Mouse (Mus musculus) hindbrain, embryonic 15.5 days (tissue): ENCODE data around the gene Igf2r. TPM values are rescaled to one million over a fixed set of nuclear protein-coding genes. Genes with fewer than 3 reads are reported as not detected.

Source experiments
- ATAC-seq: fragments of 200-750 bp; cut with Nextera tagmentation; 2 replicates; pipeline ENCODE4 v1.8.0; 2017; ENCODE audit warnings: low read depth, moderate number of reproducible peaks, moderate TSS enrichment; ENCODE audit not compliant: low FRiP score
- H3K27ac ChIP-seq: fragments of 300-500 bp; sonication (generic); replicated peaks from 2 replicates; pipeline ENCODE4 v1.5.1; 2015; ENCODE audit warnings: mild to moderate bottlenecking, inconsistent platforms
- H3K27me3 ChIP-seq: fragments of 300-500 bp; sonication (generic); 2 replicates; pipeline ENCODE4 v1.6.1; 2015; ENCODE audit warnings: control low read depth, inconsistent platforms
- H3K36me3 ChIP-seq: fragments of 300-500 bp; sonication (generic); 2 replicates; pipeline ENCODE4 v1.6.1; 2015; ENCODE audit warnings: control low read depth, inconsistent platforms
- H3K4me1 ChIP-seq: fragments of 300-500 bp; sonication (generic); replicated peaks from 2 replicates; pipeline ENCODE4 v1.6.1; 2015; ENCODE audit warnings: control low read depth, inconsistent platforms
- H3K4me2 ChIP-seq: fragments of 300-500 bp; sonication (generic); 2 replicates; pipeline ENCODE4 v1.6.1; 2015; ENCODE audit warnings: moderate library complexity, mild to moderate bottlenecking, inconsistent platforms
- H3K4me3 ChIP-seq: fragments of 300-500 bp; sonication (generic); 2 replicates; pipeline ENCODE4 v1.5.1; 2015; ENCODE audit warnings: mild to moderate bottlenecking, inconsistent platforms
- H3K9ac ChIP-seq: fragments of 300-500 bp; sonication (generic); 2 replicates; pipeline ENCODE4 v1.6.1; 2015; ENCODE audit warnings: inconsistent platforms
- H3K9me3 ChIP-seq: fragments of 300-500 bp; sonication (generic); 2 replicates; pipeline ENCODE4 v1.6.1; 2016; ENCODE audit warnings: control low read depth, inconsistent platforms
- WGBS: fragments of 180-500 bp; shearing (Covaris S2); methylation state at CpG from one replicate; pipeline ENCODE4 v1.1.7; 2015; 5-methylcytosine and 5-hydroxymethylcytosine counted together
- polyA plus RNA-seq: library from polyadenylated mRNA; unstranded; fragments of >200 nt; fragmentation: Nextera tagmentation; extraction: Ambion mirVana; gene quantifications from 2 replicates; pipeline ENCODE4 v1.2.1, GENCODE M21; 2015

The Igf2r gene
- polyA plus RNA-seq, 1 experiment from 2014 or later, result 9.1 TPM

- H3K36me3 ChIP-seq, result no peaks in the 10 kb centered on the region
- WGBS, result 84% methylated on average over 7 of the region's 7 CpGs
- H3K9me3 ChIP-seq, result no peaks in the 10 kb centered on the region
- no peak overlapping the region for H3K4me3 ChIP-seq
- no peak overlapping the region for H3K9ac ChIP-seq
- H3K4me2 ChIP-seq, result no peak overlapping the region
- no peak overlapping the region for H3K27ac ChIP-seq
- H3K27me3 ChIP-seq, result no peaks in the 10 kb centered on the region
- H3K4me1 ChIP-seq, result no peaks in the 10 kb centered on the region
- ATAC-seq, result no peak
Measured at GRCm38 (mm10) chr17:12672285-12672790, 97.1 kb downstream of the Igf2r start.

GRCm38 (mm10) chr17:12671029-12671605 is 98.3 kb downstream of the Igf2r start:
- H3K4me2 ChIP-seq, result no peak overlapping the region
- H3K27me3 ChIP-seq, result no peaks in the 10 kb centered on the region
- no peaks in the 10 kb centered on the region for H3K9me3 ChIP-seq
- H3K9ac ChIP-seq, result no peak overlapping the region
- H3K4me3 ChIP-seq, result no peak overlapping the region
- no peak for ATAC-seq
- WGBS, result 87% methylated on average over 5 of the region's 5 CpGs
- H3K36me3 ChIP-seq, result no peaks in the 10 kb centered on the region
- H3K4me1 ChIP-seq, result no peaks in the 10 kb centered on the region
- no peak overlapping the region for H3K27ac ChIP-seq

DNA sequence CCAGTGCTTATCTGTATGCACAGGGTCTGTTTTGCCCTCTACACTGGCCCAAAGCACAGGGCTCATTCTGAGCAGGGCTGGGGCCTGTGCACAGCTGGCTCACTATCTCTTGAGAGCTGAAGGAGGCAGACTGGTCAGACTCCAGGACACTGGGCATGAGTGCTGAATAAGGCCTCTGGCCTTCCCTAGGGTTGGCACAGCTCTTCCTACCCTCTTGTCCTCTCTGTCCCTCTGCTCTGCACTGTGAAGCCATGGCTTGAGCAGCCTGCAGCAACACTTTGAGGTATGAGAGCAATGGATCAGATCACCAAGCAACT is 100.1 kb downstream of the Igf2r start:
- no peak for ATAC-seq
- Histone ChIP-seq H3K27me3 (no peaks in the 10 kb centered on the region), H3K4me3 (no peak overlapping the region), H3K4me1 (no peaks in the 10 kb centered on the region), H3K27ac (no peak overlapping the region), H3K9ac (no peak overlapping the region), H3K9me3 (no peaks in the 10 kb centered on the region), H3K36me3 (no peaks in the 10 kb centered on the region), H3K4me2 (no peak overlapping the region)

GRCm38 (mm10) chr17:12668478-12669362 is 100.7 kb downstream of the Igf2r start:
- ATAC-seq, result no peak
- H3K4me1 ChIP-seq, result no peaks in the 10 kb centered on the region
- WGBS, result 57% methylated on average over 7 of the region's 7 CpGs

GRCm38 (mm10) chr17:12664156-12664555 is 105.3 kb downstream of the Igf2r start:
- H3K9me3 ChIP-seq, result no peaks in the 10 kb centered on the region
- WGBS, result 78% methylated on average over 8 of the region's 8 CpGs
- no peak overlapping the region for H3K9ac ChIP-seq
- ATAC-seq, result no peak; the same call in 1 of the 2 replicates
- no peaks in the 10 kb centered on the region for H3K27me3 ChIP-seq
- no peaks in the 10 kb centered on the region for H3K4me1 ChIP-seq
- no peak overlapping the region for H3K27ac ChIP-seq
- H3K36me3 ChIP-seq, result no peaks in the 10 kb centered on the region
- H3K4me2 ChIP-seq, result no peak overlapping the region
- H3K4me3 ChIP-seq, result no peak overlapping the region

More at GRCm38 (mm10) chr17:12668478-12669362, 100.7 kb downstream of the Igf2r start:
- H3K9me3 ChIP-seq, result no peaks in the 10 kb centered on the region
- H3K36me3 ChIP-seq, result no peaks in the 10 kb centered on the region
- H3K4me3 ChIP-seq, result no peak overlapping the region
- H3K4me2 ChIP-seq, result no peak overlapping the region
- no peak overlapping the region for H3K27ac ChIP-seq
- no peaks in the 10 kb centered on the region for H3K27me3 ChIP-seq
- no peak overlapping the region for H3K9ac ChIP-seq

- 75% methylated on average over 13 of the region's 13 CpGs for WGBS
- H3K4me3 ChIP-seq, result no peak overlapping the region
- ATAC-seq, result no peak; the same call in 1 of the 2 replicates
Measured at GRCm38 (mm10) chr17:12660572-12661260, 108.7 kb downstream of the Igf2r start.

GRCm38 (mm10) chr17:12659233-12659632 is 110.2 kb downstream of the Igf2r start:
- ATAC-seq, result no peak
- H3K9ac ChIP-seq, result no peak overlapping the region
- no peaks in the 10 kb centered on the region for H3K4me1 ChIP-seq
- H3K36me3 ChIP-seq, result no peaks in the 10 kb centered on the region
- H3K27ac ChIP-seq, result no peak overlapping the region
- no peak overlapping the region for H3K4me3 ChIP-seq
- WGBS, result 91% methylated on average over 10 of the region's 10 CpGs
- H3K27me3 ChIP-seq, result no peaks in the 10 kb centered on the region
- H3K4me2 ChIP-seq, result no peak overlapping the region
- H3K9me3 ChIP-seq, result no peaks in the 10 kb centered on the region

More at GRCm38 (mm10) chr17:12660572-12661260, 108.7 kb downstream of the Igf2r start:
- no peaks in the 10 kb centered on the region for H3K9me3 ChIP-seq
- no peak overlapping the region for H3K4me2 ChIP-seq
- no peak overlapping the region for H3K9ac ChIP-seq
- H3K36me3 ChIP-seq, result no peaks in the 10 kb centered on the region
- H3K4me1 ChIP-seq, result no peaks in the 10 kb centered on the region
- H3K27me3 ChIP-seq, result no peaks in the 10 kb centered on the region
- H3K27ac ChIP-seq, result no peak overlapping the region

GRCm38 (mm10) chr17:12658784-12659183 is 110.7 kb downstream of the Igf2r start:
- Histone ChIP-seq H3K9ac (no peak overlapping the region), H3K27ac (no peak overlapping the region), H3K9me3 (no peaks in the 10 kb centered on the region), H3K4me2 (no peak overlapping the region), H3K4me1 (no peaks in the 10 kb centered on the region), H3K36me3 (no peaks in the 10 kb centered on the region), H3K4me3 (no peak overlapping the region), H3K27me3 (no peaks in the 10 kb centered on the region)
- no peak for ATAC-seq
- 86% methylated on average over 7 of the region's 7 CpGs for WGBS

DNA sequence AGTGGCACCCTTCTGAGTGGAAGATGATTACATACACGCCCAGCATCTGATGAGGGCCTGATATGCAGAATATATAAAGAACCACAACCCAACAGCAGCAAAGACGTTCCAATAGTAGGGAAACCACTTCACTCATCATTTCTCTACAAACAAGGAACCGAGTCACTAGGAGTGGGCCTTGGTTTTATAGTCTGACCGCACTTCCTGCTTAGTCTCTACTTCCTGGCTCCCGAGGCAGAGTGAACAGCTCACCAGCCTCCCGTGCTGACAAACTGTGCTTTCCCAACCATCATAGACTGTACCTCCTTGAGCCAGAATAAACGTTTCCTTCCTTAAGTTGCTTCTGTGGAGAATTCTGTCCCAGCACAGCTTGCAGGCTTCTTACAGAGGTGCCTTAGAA is 113.6 kb downstream of the Igf2r start:
- Histone ChIP-seq H3K4me3 (no peak overlapping the region), H3K27me3 (no peaks in the 10 kb centered on the region), H3K9me3 (no peaks in the 10 kb centered on the region), H3K4me1 (no peaks in the 10 kb centered on the region), H3K27ac (no peak overlapping the region), H3K36me3 (no peaks in the 10 kb centered on the region), H3K4me2 (no peak overlapping the region), H3K9ac (no peak overlapping the region)
- 90% methylated on average over 7 of the region's 7 CpGs for WGBS
- no peak for ATAC-seq

- H3K4me2 ChIP-seq, result no peak overlapping the region
- H3K9me3 ChIP-seq, result no peaks in the 10 kb centered on the region
- 71% methylated on average over 3 of the region's 3 CpGs for WGBS
- H3K4me3 ChIP-seq, result no peak overlapping the region
- H3K36me3 ChIP-seq, result no peaks in the 10 kb centered on the region
- H3K27ac ChIP-seq, result no peak overlapping the region
- no peaks in the 10 kb centered on the region for H3K4me1 ChIP-seq
- H3K9ac ChIP-seq, result no peak overlapping the region
- no peak for ATAC-seq
- H3K27me3 ChIP-seq, result no peaks in the 10 kb centered on the region
Measured at GRCm38 (mm10) chr17:12654061-12654460, 115.4 kb downstream of the Igf2r start.

DNA sequence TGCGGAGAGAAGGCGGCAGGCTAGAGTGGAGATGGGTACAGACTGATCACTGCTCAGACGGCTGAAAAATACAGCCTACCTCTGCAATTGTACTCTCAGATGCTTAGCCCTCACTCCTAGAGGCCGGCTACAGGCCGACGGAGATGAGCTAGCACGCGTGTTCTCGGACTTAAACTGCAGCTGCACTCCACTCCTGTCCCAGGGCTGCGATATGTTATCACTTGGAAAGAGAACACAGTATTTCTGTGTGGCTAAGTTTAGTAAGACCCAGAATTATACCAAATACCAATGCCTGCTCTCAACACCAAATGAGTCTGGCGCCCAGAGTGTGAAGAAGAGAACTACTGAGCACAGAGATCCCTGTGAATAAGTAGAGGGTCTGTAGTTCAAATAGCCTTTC is 116.9 kb downstream of the Igf2r start:
- H3K9ac ChIP-seq, result no peak overlapping the region
- no peak for ATAC-seq
- WGBS, result 92% methylated on average over 11 of the region's 11 CpGs
- H3K4me3 ChIP-seq, result no peak overlapping the region
- no peaks in the 10 kb centered on the region for H3K4me1 ChIP-seq
- H3K27ac ChIP-seq, result no peak overlapping the region
- no peak overlapping the region for H3K4me2 ChIP-seq
- H3K27me3 ChIP-seq, result no peaks in the 10 kb centered on the region
- no peaks in the 10 kb centered on the region for H3K9me3 ChIP-seq
- no peaks in the 10 kb centered on the region for H3K36me3 ChIP-seq

GRCm38 (mm10) chr17:12645461-12645860 is 124.0 kb downstream of the Igf2r start:
- Histone ChIP-seq H3K36me3 (no peaks in the 10 kb centered on the region), H3K27me3 (no peaks in the 10 kb centered on the region), H3K4me3 (no peak overlapping the region), H3K4me1 (no peaks in the 10 kb centered on the region), H3K9me3 (no peaks in the 10 kb centered on the region), H3K27ac (no peak overlapping the region), H3K4me2 (no peak overlapping the region), H3K9ac (no peak overlapping the region)
- ATAC-seq, result no peak
- WGBS, result 78% methylated on average over 5 of the region's 5 CpGs
